Mouse (Mus musculus) MEL (cell line): ENCODE results near the gene Trmu. TPM values are rescaled to one million over a fixed set of nuclear protein-coding genes. Genes with fewer than 3 reads are reported as not detected.

Experiments
- DNase-seq: peaks from one replicate; pipeline ENCODE4 v3.0.0; 2011; ENCODE audit warnings: low read depth, low spot score
- H3K27ac ChIP-seq: 2 replicates; pipeline ENCODE4 v1.5.1; 2012; ENCODE audit warnings: low read depth, mild to moderate bottlenecking, control low read depth, low read length, moderate library complexity; ENCODE audit not compliant: control insufficient read depth
- H3K27me3 ChIP-seq, 2 experiments: fragments of 150-350 bp in 1 of 2; sonication (generic) in 1 of 2; 2 replicates each; pipeline ENCODE4 v1.6.1; 2012; ENCODE audit warnings: low read length in 2 of 2, mild to moderate bottlenecking in 2 of 2, improper control_type of control experiment in 1 of 2, moderate library complexity in 1 of 2; ENCODE audit not compliant: insufficient read depth in 2 of 2, control insufficient read depth in 1 of 2
- H3K36me3 ChIP-seq, 2 experiments: 2 replicates each; pipeline ENCODE4 v1.6.1; 2012 to 2014; ENCODE audit warnings: low read length in 2 of 2, improper control_type of control experiment in 1 of 2, inconsistent platforms in 1 of 2, mild to moderate bottlenecking in 1 of 2; ENCODE audit not compliant: insufficient read depth in 2 of 2, control insufficient read depth in 1 of 2
- H3K4me1 ChIP-seq, 2 experiments: fragments of 150-350 bp in 1 of 2; sonication (generic) in 1 of 2; 2 replicates each; pipeline ENCODE4 v1.6.1; 2012; ENCODE audit warnings: low read length in 2 of 2, improper control_type of control experiment in 1 of 2, mild to moderate bottlenecking in 1 of 2; ENCODE audit not compliant: insufficient read depth in 2 of 2, control insufficient read depth in 1 of 2
- H3K4me3 ChIP-seq, 2 experiments: fragments of 150-350 bp in 1 of 2; sonication (generic) in 1 of 2; 2 replicates each; pipeline ENCODE4 v1.5.1; 2012; ENCODE audit warnings: low read depth in 2 of 2, low read length in 2 of 2, mild to moderate bottlenecking in 2 of 2, moderate library complexity in 2 of 2, control low read depth in 1 of 2, improper control_type of control experiment in 1 of 2; ENCODE audit not compliant: control insufficient read depth in 1 of 2, insufficient read depth in 1 of 2
- H3K79me2 ChIP-seq: 2 replicates; pipeline ENCODE4 v1.6.1; 2012; ENCODE audit warnings: mild to moderate bottlenecking, low read length, moderate library complexity; ENCODE audit not compliant: control insufficient read depth, poor library complexity, insufficient read depth
- H3K9ac ChIP-seq: 2 replicates; pipeline ENCODE4 v1.6.1; 2012; ENCODE audit warnings: low read depth, mild to moderate bottlenecking, control low read depth, low read length, moderate library complexity; ENCODE audit not compliant: control insufficient read depth, poor library complexity, severe bottlenecking
- H3K9me3 ChIP-seq: fragments of 150-350 bp; sonication (generic); replicated peaks from 2 replicates; pipeline ENCODE4 v1.6.1; 2012; ENCODE audit warnings: mild to moderate bottlenecking, low read length, improper control_type of control experiment, moderate library complexity; ENCODE audit not compliant: insufficient read depth
- BHLHE40 ChIP-seq: IDR thresholded peaks from 2 replicates; pipeline ENCODE4 v1.6.1; 2012; ENCODE audit warnings: low read depth, mild to moderate bottlenecking, inconsistent platforms, low read length, improper control_type of control experiment, borderline replicate concordance
- CHD1 ChIP-seq: IDR thresholded peaks from 2 replicates; pipeline ENCODE4 v1.6.1; 2012; ENCODE audit warnings: low read depth, mild to moderate bottlenecking, inconsistent platforms, low read length, improper control_type of control experiment
- CHD2 ChIP-seq: IDR thresholded peaks from 2 replicates; pipeline ENCODE4 v1.6.1; 2011; ENCODE audit warnings: low read length, improper control_type of control experiment
- CTCF ChIP-seq, 3 experiments: IDR thresholded peaks in 2 of 3; conservative IDR thresholded peaks in 1 of 3; 2 replicates each; pipeline ENCODE4 v1.5.1; 2011 to 2012; ENCODE audit warnings: low read length in 3 of 3, low read depth in 2 of 3, mild to moderate bottlenecking in 2 of 3, improper control_type of control experiment in 1 of 3, inconsistent platforms in 1 of 3, mixed read lengths in 1 of 3, moderate library complexity in 1 of 3; ENCODE audit not compliant: control insufficient read depth in 1 of 3, insufficient read depth in 1 of 3, poor library complexity in 1 of 3, severe bottlenecking in 1 of 3
- EP300 ChIP-seq, 2 experiments: IDR thresholded peaks; 2 replicates each; pipeline ENCODE4 v1.6.1; 2011; ENCODE audit warnings: improper control_type of control experiment in 2 of 2, low read length in 2 of 2, low read depth in 1 of 2, mild to moderate bottlenecking in 1 of 2
- ETS1 ChIP-seq: IDR thresholded peaks from 2 replicates; pipeline ENCODE4 v1.6.1; 2012; ENCODE audit warnings: low read depth, mild to moderate bottlenecking, inconsistent platforms, low read length, improper control_type of control experiment, moderate library complexity
- GABPA ChIP-seq: IDR thresholded peaks from 2 replicates; pipeline ENCODE4 v1.6.1; 2012; ENCODE audit warnings: low read depth, mild to moderate bottlenecking, inconsistent platforms, low read length, improper control_type of control experiment, moderate library complexity
- GATA1 ChIP-seq: IDR thresholded peaks from 2 replicates; pipeline ENCODE4 v1.6.1; 2011; ENCODE audit warnings: low read depth, low read length, improper control_type of control experiment
- JUND ChIP-seq: IDR thresholded peaks from 2 replicates; pipeline ENCODE4 v1.6.1; 2011; ENCODE audit warnings: low read depth, mild to moderate bottlenecking, improper control_type of control experiment, low read length
- MAZ ChIP-seq: IDR thresholded peaks from 2 replicates; pipeline ENCODE4 v1.6.1; 2012; ENCODE audit warnings: low read depth, mild to moderate bottlenecking, inconsistent platforms, low read length, improper control_type of control experiment
- MXI1 ChIP-seq: IDR thresholded peaks from 2 replicates; pipeline ENCODE4 v1.6.1; 2011; ENCODE audit warnings: mild to moderate bottlenecking, low read depth, low read length, improper control_type of control experiment
- MYC ChIP-seq: IDR thresholded peaks from 2 replicates; pipeline ENCODE4 v1.6.1; 2011; ENCODE audit warnings: low read depth, mild to moderate bottlenecking, low read length, improper control_type of control experiment, moderate library complexity
- NRF1 ChIP-seq: IDR thresholded peaks from 2 replicates; pipeline ENCODE4 v1.6.1; 2014; ENCODE audit warnings: low read depth, mild to moderate bottlenecking, inconsistent platforms, low read length, improper control_type of control experiment, moderate library complexity; ENCODE audit not compliant: poor library complexity, insufficient read depth, severe bottlenecking
- POLR2A ChIP-seq, 2 experiments: IDR thresholded peaks; 2 replicates each; pipeline ENCODE4 v1.6.1; 2011 to 2012; ENCODE audit warnings: low read length in 2 of 2, mild to moderate bottlenecking in 2 of 2, control low read depth in 1 of 2, improper control_type of control experiment in 1 of 2, low read depth in 1 of 2, moderate library complexity in 1 of 2; ENCODE audit not compliant: control insufficient read depth in 1 of 2, insufficient read depth in 1 of 2, poor library complexity in 1 of 2
- POLR2AphosphoS2 ChIP-seq: IDR thresholded peaks from 2 replicates; pipeline ENCODE4 v1.6.1; 2011; ENCODE audit warnings: low read length, improper control_type of control experiment
- POLR2AphosphoS5 ChIP-seq: IDR thresholded peaks from 2 replicates; pipeline ENCODE4 v1.6.1; 2012; ENCODE audit warnings: low read depth, borderline replicate concordance, mild to moderate bottlenecking, inconsistent platforms, low read length, moderate library complexity, mixed read lengths
- RAD21 ChIP-seq: IDR thresholded peaks from 2 replicates; pipeline ENCODE4 v1.6.1; 2011; ENCODE audit warnings: mild to moderate bottlenecking, low read depth, low read length, improper control_type of control experiment
- RCOR1 ChIP-seq: IDR thresholded peaks from 2 replicates; pipeline ENCODE4 v1.6.1; 2012; ENCODE audit warnings: low read depth, mild to moderate bottlenecking, inconsistent platforms, low read length, improper control_type of control experiment
- SIN3A ChIP-seq: IDR thresholded peaks from 2 replicates; pipeline ENCODE4 v1.6.1; 2012; ENCODE audit warnings: low read length, improper control_type of control experiment, inconsistent platforms
- SMC3 ChIP-seq: IDR thresholded peaks from 2 replicates; pipeline ENCODE4 v1.6.1; 2011; ENCODE audit warnings: low read depth, low read length, improper control_type of control experiment
- TCF12 ChIP-seq: IDR thresholded peaks from 2 replicates; pipeline ENCODE4 v1.6.1; 2014; ENCODE audit warnings: low read depth, mild to moderate bottlenecking, inconsistent platforms, low read length, improper control_type of control experiment, moderate library complexity
- UBTF ChIP-seq: IDR thresholded peaks from 2 replicates; pipeline ENCODE4 v1.6.1; 2012; ENCODE audit warnings: low read depth, mild to moderate bottlenecking, inconsistent platforms, low read length, improper control_type of control experiment, moderate library complexity, borderline replicate concordance; ENCODE audit not compliant: insufficient read depth
- USF1 ChIP-seq: IDR thresholded peaks from 2 replicates; pipeline ENCODE4 v1.6.1; 2014; ENCODE audit warnings: low read depth, mild to moderate bottlenecking, inconsistent platforms, low read length, improper control_type of control experiment, moderate library complexity
- USF2 ChIP-seq, 2 experiments: IDR thresholded peaks; 2 replicates each; pipeline ENCODE4 v1.6.1; 2011 to 2012; ENCODE audit warnings: improper control_type of control experiment in 2 of 2, low read length in 2 of 2, borderline replicate concordance in 1 of 2, inconsistent platforms in 1 of 2, low read depth in 1 of 2, mild to moderate bottlenecking in 1 of 2; ENCODE audit not compliant: insufficient read depth in 1 of 2
- ZKSCAN1 ChIP-seq: IDR thresholded peaks from 2 replicates; pipeline ENCODE4 v1.6.1; 2012; ENCODE audit warnings: low read depth, mild to moderate bottlenecking, inconsistent platforms, low read length, improper control_type of control experiment, moderate library complexity
- ZNF384 ChIP-seq: IDR thresholded peaks from 2 replicates; pipeline ENCODE4 v1.6.1; 2012; ENCODE audit warnings: low read depth, mild to moderate bottlenecking, inconsistent platforms, low read length, improper control_type of control experiment
- polyA plus RNA-seq, 2 experiments: library from polyadenylated mRNA; stranded (reverse) in 1 of 2; unstranded in 1 of 2; fragments of >175 nt in 1 of 2; fragments of >200 nt in 1 of 2; gene quantifications; 2 replicates each; pipeline versions ENCODE4 v1.2.1 to v1.2.4; 2012; ENCODE audit warnings: low replicate concordance in 2 of 2, low read depth in 1 of 2; ENCODE audit not compliant: insufficient read length in 2 of 2, insufficient read depth in 1 of 2, missing spikeins in 1 of 2
- total RNA-seq: library from RNA; depleted of rRNA; stranded (reverse); fragments of 300-350 nt; gene quantifications from 2 replicates; pipeline ENCODE4 v1.2.3, GENCODE M21; 2012

The Trmu gene
- total and polyA plus RNA-seq, 3 experiments = 21.9 to 22.2 TPM; not detected in 1

DNA sequence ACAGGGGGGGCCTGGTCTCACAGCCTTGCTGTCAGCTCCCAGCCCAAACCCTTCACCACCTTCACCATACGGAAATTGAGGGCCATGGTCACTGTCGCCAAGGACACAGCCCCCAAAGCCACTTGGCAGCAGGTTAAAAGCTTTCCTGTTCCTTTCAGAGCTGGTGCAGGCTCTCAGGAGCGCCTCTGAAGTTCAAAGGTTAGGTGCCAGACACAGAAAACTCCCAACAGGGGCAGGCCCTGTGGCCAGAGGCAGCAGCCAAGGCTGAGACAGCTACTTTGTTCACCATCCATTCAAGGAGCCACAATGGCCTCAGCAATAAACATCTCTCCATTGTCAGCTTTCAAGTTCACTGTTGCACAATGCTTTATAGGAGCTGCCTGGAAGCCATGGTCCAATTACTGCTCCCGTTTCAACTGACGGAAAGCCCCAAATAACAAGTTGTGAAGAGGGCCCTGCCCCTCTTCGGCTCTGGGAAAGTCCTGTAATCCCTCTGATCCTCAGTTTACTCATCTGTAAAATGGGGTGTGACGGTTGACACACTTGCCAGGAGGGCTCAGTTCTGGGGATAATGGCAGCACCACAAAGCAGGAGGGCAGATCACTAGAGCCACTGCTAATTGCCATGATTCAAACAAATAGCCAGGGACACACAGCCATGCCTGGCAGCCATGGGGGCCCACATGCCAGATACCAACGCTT is 40.2 kb downstream of the Trmu start:
- DNase-seq = no peak
- TF ChIP-seq EP300 (IDR thresholded peaks at IDR 0.05; ENCODE audit: low read depth in 1 of 2, low read length in 2 of 2) (no peak), SMC3 (no peak), USF2 (IDR thresholded peaks at IDR 0.05; ENCODE audit: borderline replicate concordance in 1 of 2, insufficient read depth in 1 of 2, low read depth in 1 of 2, low read length in 2 of 2) (no peak), POLR2AphosphoS5 (no peak), ZKSCAN1 (no peak), MYC (no peak), POLR2A (IDR thresholded peaks at IDR 0.05; ENCODE audit: control insufficient read depth in 1 of 2, insufficient read depth in 1 of 2, low read depth in 1 of 2, low read length in 2 of 2, poor library complexity in 1 of 2) (no peak), MXI1 (no peak), ZNF384 (no peak), SIN3A (no peak), CTCF (IDR thresholded peaks at IDR 0.05 in 2 of 3, conservative IDR thresholded peaks at IDR 0.05 in 1 of 3; ENCODE audit: control insufficient read depth in 1 of 3, insufficient read depth in 1 of 3, low read depth in 2 of 3, low read length in 3 of 3, poor library complexity in 1 of 3, severe bottlenecking in 1 of 3) (no peak), TCF12 (no peak), BHLHE40 (no peak), POLR2AphosphoS2 (no peak), GABPA (no peak), GATA1 (no peak)
- Histone ChIP-seq H3K27me3 (no peaks in the 10 kb centered on the region; a peak in 1 of 4 replicates), H3K4me3 (no peak overlapping the region), H3K79me2 (no peaks in the 10 kb centered on the region), H3K36me3 (no peaks in the 10 kb centered on the region), H3K4me1 (no peaks in the 10 kb centered on the region), H3K27ac (no peak overlapping the region), H3K9ac (no peak overlapping the region), H3K9me3 (no peaks in the 10 kb centered on the region)

DNA sequence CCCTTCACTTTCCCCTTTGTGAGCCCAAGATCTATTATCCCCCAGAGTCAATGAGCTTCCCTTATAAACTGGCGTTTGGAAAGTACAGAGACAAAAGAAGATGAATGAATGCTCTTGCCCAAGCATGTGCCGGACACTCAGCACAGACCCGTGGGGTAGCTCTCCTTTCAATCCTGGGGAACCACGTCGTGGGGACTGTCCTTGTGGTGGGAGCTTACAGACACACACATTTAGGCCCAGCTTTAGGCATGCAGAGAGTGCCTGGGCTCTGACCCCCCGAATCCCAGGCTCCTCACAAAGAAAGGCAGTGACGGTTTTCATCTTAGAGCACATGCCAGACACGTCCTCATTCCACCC is 40.8 kb downstream of the Trmu start:
- H3K27me3 ChIP-seq = no peaks in the 10 kb centered on the region; a peak in 1 of 4 replicates
- no peaks in the 10 kb centered on the region for H3K79me2 ChIP-seq
- DNase-seq = no peak

More for the DNA sequence above, 40.8 kb downstream of the Trmu start:
- H3K4me1 ChIP-seq = no peaks in the 10 kb centered on the region
- H3K27ac ChIP-seq = no peak overlapping the region
- no peak overlapping the region for H3K9ac ChIP-seq
- TF ChIP-seq UBTF = no peak
- TF ChIP-seq RAD21 = no peak
- no peak for TF ChIP-seq USF2 (IDR thresholded peaks at IDR 0.05; ENCODE audit: borderline replicate concordance in 1 of 2, insufficient read depth in 1 of 2, low read depth in 1 of 2, low read length in 2 of 2)
- TF ChIP-seq MXI1 = no peak
- TF ChIP-seq BHLHE40 = no peak
- no peak for TF ChIP-seq CHD1
- no peak for TF ChIP-seq RCOR1
- no peak for TF ChIP-seq MAZ
- no peak for TF ChIP-seq NRF1
- TF ChIP-seq SMC3 = no peak
- no peak for TF ChIP-seq CHD2
- no peak for TF ChIP-seq JUND
- TF ChIP-seq GABPA = no peak
- TF ChIP-seq ETS1 = no peak
- no peak for TF ChIP-seq POLR2A (IDR thresholded peaks at IDR 0.05; ENCODE audit: control insufficient read depth in 1 of 2, insufficient read depth in 1 of 2, low read depth in 1 of 2, low read length in 2 of 2, poor library complexity in 1 of 2)
- no peak for TF ChIP-seq USF1
- H3K9me3 ChIP-seq = no peaks in the 10 kb centered on the region
- no peak overlapping the region for H3K4me3 ChIP-seq
- no peaks in the 10 kb centered on the region for H3K36me3 ChIP-seq
